Mouse (Mus musculus): ENCODE measurements around the gene Fam102b.

- no peak for TF ChIP-seq POLR2A (IDR thresholded peaks at IDR 0.05; ENCODE audit: low read depth, low read length)
- no peak for TF ChIP-seq CTCF (IDR thresholded peaks at IDR 0.05; ENCODE audit: extremely low read depth, insufficient read depth, insufficient read length, insufficient replicate concordance)
Observed at GRCm38 (mm10) chr3:109026991-109027470, 376 bp downstream of the Fam102b start.
